Mouse (Mus musculus): ENCODE results near the gene Eci1. TPM values are rescaled to one million over a fixed set of nuclear protein-coding genes. Genes with fewer than 3 reads are reported as not detected.

Gene Eci1
- polyA plus RNA-seq, 1 experiment from 2014 or later, result 57.6 TPM

Other genes with a start within 250 kb of the Eci1 start
- 17.8 and 22.0 TPM in 2 replicates for gene Tbc1d24, start 221.1 kb upstream of the Eci1 start, polyA plus RNA-seq (2015; fragmentation: Nextera tagmentation; extraction: Ambion mirVana)
- gene Ntn3, start 217.1 kb upstream of the Eci1 start, polyA plus RNA-seq (2015; fragmentation: Nextera tagmentation; extraction: Ambion mirVana), result 5.9 TPM in 2 replicates
- 11.9 and 12.6 TPM in 2 replicates for gene Tedc2, start 205.8 kb upstream of the Eci1 start, polyA plus RNA-seq (2015; fragmentation: Nextera tagmentation; extraction: Ambion mirVana)
- 14.5 and 20.9 TPM in 2 replicates for gene Ccnf, start 175.2 kb upstream of the Eci1 start, polyA plus RNA-seq (2015; fragmentation: Nextera tagmentation; extraction: Ambion mirVana)
- 0.31 and 0.44 TPM in 2 replicates for gene Abca17, start 75.6 kb upstream of the Eci1 start, polyA plus RNA-seq (2015; fragmentation: Nextera tagmentation; extraction: Ambion mirVana)
- 23.9 and 24.7 TPM in 2 replicates for gene Abca3, start 74.7 kb upstream of the Eci1 start, polyA plus RNA-seq (2015; fragmentation: Nextera tagmentation; extraction: Ambion mirVana)
- 307 and 315 TPM in 2 replicates for gene Rnps1, start 12.1 kb upstream of the Eci1 start, polyA plus RNA-seq (2015; fragmentation: Nextera tagmentation; extraction: Ambion mirVana)
- gene Dnase1l2, start 16.5 kb downstream of the Eci1 start, polyA plus RNA-seq (2015; fragmentation: Nextera tagmentation; extraction: Ambion mirVana), result 5.5 and 6.5 TPM in 2 replicates
- gene E4f1, start 43.7 kb downstream of the Eci1 start, polyA plus RNA-seq (2015; fragmentation: Nextera tagmentation; extraction: Ambion mirVana), result 39.7 and 41.6 TPM in 2 replicates
- 54.9 and 57.4 TPM in 2 replicates for gene Pgp, start 43.8 kb downstream of the Eci1 start, polyA plus RNA-seq (2015; fragmentation: Nextera tagmentation; extraction: Ambion mirVana)
- gene Bricd5, start 47.2 kb downstream of the Eci1 start, polyA plus RNA-seq (2015; fragmentation: Nextera tagmentation; extraction: Ambion mirVana), result not detected in 2 replicates
- gene Mlst8, start 52.4 kb downstream of the Eci1 start, polyA plus RNA-seq (2015; fragmentation: Nextera tagmentation; extraction: Ambion mirVana), result 35.7 and 36.2 TPM in 2 replicates
- gene Caskin1, start 62.0 kb downstream of the Eci1 start, polyA plus RNA-seq (2015; fragmentation: Nextera tagmentation; extraction: Ambion mirVana), result 35.0 and 35.3 TPM in 2 replicates
- 70.1 and 82.9 TPM in 2 replicates for gene Traf7, start 101.3 kb downstream of the Eci1 start, polyA plus RNA-seq (2015; fragmentation: Nextera tagmentation; extraction: Ambion mirVana)
- 1.5 and 1.6 TPM in 2 replicates for gene Rab26, start 107.6 kb downstream of the Eci1 start, polyA plus RNA-seq (2015; fragmentation: Nextera tagmentation; extraction: Ambion mirVana)
- 20.1 and 22.9 TPM in 2 replicates for gene Pkd1, start 123.2 kb downstream of the Eci1 start, polyA plus RNA-seq (2015; fragmentation: Nextera tagmentation; extraction: Ambion mirVana)
- gene Tsc2, start 206.0 kb downstream of the Eci1 start, polyA plus RNA-seq (2015; fragmentation: Nextera tagmentation; extraction: Ambion mirVana), result 62.5 and 73.0 TPM in 2 replicates
- 7.4 and 9.7 TPM in 2 replicates for gene Nthl1, start 206.0 kb downstream of the Eci1 start, polyA plus RNA-seq (2015; fragmentation: Nextera tagmentation; extraction: Ambion mirVana)
- gene Slc9a3r2, start 223.7 kb downstream of the Eci1 start, polyA plus RNA-seq (2015; fragmentation: Nextera tagmentation; extraction: Ambion mirVana), result 35.4 and 42.6 TPM in 2 replicates
- not detected in 2 replicates for gene Npw, start 231.8 kb downstream of the Eci1 start, polyA plus RNA-seq (2015; fragmentation: Nextera tagmentation; extraction: Ambion mirVana)
- gene Zfp598, start 243.0 kb downstream of the Eci1 start, polyA plus RNA-seq (2015; fragmentation: Nextera tagmentation; extraction: Ambion mirVana), result 20.9 and 22.2 TPM in 2 replicates

Measured in neural tube, embryonic 13.5 days (tissue).